Mouse (Mus musculus) layer of hippocampus, adult 9-10 months (tissue): ENCODE data around the gene Brwd1.
A peak's percentile ranks its signal among the peaks of the same experiment; 100 is the strongest.
"Not testable (repeated sequence)": the region's sequence is repeated elsewhere in the genome, so short reads cannot be mapped to it uniquely, and the experiment has no call there.

Source experiments
- DNase-seq: peaks from one replicate; pipeline ENCODE4 v3.0.0; 2022; ENCODE audit warnings: low spot score

Brwd1 gene

DNA sequence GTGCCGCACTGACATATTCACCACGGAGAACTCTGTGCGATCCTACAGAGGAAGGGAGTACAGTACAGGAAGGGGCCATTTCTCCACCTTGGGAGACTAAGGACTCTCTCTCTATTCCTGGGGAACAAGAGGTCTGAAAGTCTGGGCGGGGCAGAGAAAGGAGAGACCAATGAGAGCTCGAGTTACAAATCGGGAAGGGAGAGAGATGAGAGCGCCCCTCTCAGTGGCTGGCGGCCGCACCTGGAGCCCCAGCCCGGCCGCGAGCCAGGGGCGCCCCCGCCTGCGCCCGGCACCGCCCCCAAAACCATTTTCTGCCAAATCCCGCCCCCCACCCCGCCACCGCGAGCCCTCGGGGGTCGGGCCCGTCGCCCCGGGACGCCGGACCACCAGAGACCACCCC is 995 bp downstream of the Brwd1 start:
- DNase-seq = peak; percentile 88

DNA sequence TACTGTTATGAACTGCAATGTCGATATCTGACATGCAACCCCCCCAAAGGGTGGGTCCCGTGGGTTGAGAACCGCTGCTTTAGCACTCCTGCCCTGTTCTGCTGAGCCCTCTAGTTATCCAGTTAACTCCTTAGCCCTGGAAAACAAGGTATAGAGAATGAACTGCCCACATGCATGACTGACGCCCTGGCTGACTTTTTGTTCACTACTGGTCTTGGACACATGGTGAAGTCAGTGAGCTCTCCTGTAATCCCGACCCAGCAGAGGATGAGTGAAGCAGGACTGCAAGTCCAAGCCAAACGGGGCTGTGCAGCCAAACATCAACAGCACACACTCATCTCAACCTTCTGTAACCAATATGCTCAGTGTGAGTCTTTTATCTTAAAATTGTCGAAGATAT is 1.8 kb downstream of the Brwd1 start:
- no peak for DNase-seq

DNA sequence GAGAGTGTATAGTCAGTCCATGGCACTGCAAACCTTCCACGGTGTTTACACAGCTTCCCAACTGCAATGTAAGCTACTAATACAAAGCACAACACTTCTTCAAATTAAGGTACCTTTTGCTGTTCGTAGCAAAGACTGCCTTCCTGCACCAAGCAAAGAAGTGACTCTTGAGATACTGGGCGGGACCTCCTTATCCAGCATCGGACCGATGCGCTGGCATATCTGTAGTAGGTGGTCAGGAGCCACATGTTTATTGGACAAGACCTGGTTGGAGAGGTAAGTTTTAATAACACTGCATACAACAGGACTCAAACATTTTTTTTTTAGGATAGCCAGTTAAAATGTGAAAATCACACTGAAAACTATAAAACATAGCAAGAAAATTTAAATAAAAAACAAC is 14.0 kb downstream of the Brwd1 start:
- DNase-seq = no peak

DNA sequence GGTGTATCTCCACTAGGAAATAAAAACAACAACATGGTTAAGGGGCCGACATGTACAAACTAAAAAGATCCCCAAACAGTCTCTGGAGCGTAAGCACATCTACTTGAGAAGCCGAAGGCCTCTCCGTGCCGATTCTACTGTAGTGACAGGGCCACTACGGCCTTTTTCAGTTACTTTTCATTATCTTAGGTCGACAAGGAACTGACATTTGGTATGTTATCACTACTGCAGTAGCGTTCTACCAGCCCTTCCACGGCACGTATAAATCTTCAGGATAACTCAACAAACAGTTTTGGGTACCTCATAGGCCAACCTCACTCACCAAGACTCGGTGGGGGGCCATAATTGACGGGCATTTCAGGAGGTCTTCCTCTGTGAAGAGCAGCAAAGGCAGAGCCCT is 16.2 kb downstream of the Brwd1 start:
- no peak for DNase-seq

DNA sequence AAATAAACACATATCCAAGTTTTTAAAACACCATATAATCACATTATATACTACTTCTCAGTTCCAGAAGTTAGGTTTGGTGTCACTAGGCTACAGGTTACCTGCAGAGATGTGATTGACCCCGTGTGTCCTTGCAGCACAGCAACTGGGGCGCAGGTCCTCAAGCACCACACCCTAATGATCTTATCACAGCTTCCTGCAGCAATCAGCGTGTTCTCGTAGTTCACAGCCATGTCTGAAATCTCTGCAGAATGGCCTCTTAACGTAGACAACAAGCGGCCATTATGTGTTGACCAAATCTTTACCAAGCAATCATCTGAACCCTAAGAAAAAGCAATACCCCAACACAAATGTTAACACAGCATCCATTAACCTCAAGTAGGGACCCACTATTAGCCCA is 17.7 kb downstream of the Brwd1 start:
- no peak for DNase-seq

DNA sequence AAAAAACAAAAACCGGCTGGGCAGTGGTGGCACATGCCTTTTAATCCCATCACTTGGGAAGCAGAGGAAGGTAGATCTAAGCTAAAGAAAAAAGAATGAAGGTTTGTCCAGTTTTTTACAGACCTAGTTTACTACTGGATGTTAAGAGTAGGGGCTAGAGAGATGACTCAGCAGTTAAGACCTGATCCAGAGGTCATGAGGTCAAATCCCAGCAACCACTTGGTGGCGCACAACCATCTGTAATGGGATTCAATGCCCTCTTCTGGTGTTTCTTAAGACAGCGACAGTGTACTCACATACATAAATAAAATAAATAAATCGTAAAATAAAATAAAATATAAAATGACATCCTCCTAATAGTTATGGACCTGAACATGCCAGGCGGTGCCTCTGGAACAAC is 38.2 kb downstream of the Brwd1 start:
- no peak for DNase-seq

DNA sequence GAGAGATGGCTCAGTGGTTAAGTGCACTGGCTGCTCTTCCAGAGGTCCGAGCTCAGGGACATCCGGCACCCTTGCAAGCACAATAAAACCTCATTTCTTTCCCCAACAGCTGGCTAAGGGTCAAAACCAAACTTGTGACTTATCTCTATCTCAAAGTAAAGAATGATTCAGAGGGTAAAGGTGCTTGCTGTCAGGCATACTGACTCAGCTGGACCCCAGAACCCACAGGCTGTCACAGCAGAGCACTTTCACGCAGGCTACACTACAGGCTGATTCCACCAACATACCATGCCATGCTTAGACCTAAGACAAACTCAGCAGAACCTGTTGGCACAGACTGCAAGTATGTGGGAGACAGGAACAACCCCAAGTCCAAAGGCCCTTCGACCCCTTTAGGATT is 41.6 kb downstream of the Brwd1 start:
- no peak for DNase-seq

DNA sequence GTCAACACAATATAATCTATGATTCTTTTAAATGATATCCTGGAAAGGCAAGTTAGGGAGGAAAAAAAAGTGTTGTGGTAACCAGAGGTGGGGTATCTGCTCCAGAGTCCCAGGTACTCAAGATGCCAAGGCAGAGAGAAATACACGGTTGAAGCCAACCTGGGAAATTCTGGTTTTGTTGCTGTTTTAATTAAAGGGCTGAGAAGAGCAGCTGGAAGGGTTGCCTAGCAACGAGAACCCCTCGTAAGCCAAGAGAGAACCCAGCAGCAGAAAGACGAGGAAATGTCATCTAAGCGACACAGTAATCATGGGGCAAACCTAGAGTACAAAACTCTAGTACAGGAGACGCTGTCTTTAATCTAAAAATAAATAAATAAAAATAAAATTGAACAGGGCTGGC is 42.8 kb downstream of the Brwd1 start:
- DNase-seq = no peak

DNA sequence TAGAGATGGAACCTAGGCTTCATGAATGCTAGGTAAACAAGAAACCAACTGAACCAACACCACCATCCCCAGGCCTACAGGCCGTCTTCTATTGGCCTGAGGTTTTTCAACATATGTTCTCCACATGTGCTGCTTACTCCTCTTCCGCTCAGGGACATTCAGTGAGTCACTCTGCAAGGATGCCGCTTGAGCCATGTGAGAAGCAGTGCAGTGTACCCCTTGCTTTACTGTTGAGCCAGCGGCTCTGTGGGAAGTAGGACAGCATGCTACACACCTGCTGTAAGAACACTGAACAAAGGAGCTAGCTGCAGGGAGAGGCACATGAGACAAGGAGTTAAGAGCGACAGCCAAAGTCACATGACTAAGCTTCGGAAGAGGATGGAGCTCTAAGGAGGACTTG is 47.9 kb downstream of the Brwd1 start:
- no peak for DNase-seq

DNA sequence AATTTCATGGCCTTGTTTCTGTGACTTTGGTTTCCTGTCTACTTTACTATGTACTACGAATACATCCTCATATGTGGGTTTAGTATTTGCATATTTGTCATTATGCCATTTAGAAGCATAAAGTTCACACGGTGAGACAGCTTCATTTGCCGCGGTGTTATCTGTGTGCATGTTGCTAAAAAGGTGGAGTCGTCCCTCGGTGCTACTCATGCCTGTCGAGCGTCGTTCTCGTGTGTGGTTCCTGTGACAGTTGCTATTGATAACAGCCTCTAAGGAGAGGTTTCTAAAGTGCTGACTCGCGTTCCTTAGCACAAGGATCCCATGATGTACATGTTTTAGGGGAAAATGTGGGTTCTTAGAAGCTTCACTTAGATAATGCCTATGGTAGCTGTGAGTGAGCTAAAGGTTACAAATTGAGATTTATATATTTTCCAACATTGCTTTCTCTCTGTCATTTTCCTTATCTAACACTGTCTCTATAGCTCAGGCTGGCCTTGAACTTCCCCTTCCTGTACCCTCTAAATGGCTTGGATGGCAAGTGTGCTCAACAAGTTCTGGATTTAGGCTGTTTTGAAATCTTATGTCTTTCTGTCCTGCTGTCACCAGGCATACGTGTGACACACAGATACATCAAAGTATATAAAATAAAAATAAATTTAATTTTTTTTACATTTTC is 49.8 kb downstream of the Brwd1 start:
- no peak for DNase-seq

DNA sequence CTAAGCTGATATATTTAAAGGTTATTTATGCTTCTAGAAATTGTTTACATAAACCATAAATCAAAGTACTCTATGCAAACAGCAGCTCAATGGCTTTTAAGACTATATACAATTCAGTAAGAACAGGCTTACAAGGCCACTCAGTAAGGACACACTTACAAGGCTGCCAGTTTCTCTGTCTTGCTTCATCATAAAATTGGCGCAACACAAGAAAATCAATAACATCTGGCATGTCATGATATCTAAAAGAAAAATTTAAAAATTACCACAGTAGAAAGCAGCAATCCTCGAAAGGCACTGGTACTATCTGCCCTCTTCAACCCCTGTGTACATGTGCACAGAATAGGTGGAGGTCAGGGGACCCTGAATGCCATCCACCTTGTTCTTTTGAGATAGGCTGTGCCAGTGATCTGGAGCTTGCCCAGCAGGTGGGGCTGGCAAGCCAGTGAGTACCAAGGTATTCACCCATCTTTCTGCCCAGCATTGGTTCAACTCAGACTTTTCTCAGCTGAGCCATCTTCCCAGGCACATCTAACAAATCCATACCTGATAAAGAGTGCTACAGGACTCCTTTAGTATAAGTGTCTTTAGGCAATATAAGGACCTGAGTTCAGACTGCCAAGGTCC is 51.7 kb downstream of the Brwd1 start:
- DNase-seq = no peak

DNA sequence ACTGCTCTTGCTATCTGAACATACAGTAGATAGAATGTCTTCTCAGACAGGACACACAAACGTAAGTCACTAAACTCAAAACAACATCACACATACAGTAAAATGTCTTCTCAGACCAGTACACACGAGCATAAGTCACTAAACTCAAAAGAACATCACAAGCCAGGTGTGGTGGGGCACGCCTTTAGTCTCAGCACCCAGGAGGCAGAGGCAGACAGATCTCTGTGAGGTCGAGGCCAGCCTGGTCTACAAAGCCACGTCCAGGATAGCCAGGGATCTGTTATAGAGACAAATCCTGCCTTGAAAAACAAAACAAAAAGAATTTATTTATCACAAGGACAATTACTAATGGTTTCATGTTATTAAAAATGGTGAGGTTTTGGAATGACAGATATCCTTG is 56.1 kb downstream of the Brwd1 start:
- DNase-seq = no peak

DNA sequence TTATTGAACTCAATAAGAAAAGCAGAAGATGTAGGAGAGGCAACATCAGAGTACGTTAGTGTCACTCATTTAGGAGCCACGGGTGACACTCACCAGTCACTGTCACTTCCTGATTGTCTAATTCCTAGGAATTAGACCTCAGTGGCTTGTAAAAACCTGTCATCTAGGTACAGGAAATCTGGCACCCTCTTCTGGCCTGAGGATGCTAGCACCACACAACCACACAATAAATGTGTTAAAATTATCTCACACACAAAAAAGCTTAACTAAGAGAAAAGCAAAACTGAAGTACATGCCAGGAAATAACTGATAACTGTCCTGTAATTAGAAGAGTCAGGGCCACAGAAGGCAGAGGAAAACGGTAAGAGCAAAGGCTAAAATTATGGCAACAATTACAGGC is 57.1 kb downstream of the Brwd1 start:
- DNase-seq = no peak

DNA sequence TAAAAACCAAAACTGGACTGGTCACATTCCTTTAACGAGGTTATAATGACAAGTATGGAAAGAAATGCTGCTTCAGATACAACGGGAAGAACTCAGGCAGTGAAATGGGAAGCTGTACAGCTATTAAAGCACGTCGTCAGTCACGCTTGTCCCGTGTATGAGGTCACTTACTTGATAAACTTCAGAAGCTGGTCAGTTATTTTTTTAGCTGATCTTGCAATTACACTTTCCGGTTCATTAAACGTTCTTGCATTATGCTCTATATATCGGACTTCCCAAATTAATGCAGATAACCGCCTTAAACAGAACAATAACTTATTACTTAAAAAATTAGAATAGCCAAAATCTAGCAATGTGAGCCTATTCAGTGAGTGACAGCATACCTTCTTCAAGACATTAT is 61.3 kb downstream of the Brwd1 start:
- DNase-seq = no peak

DNA sequence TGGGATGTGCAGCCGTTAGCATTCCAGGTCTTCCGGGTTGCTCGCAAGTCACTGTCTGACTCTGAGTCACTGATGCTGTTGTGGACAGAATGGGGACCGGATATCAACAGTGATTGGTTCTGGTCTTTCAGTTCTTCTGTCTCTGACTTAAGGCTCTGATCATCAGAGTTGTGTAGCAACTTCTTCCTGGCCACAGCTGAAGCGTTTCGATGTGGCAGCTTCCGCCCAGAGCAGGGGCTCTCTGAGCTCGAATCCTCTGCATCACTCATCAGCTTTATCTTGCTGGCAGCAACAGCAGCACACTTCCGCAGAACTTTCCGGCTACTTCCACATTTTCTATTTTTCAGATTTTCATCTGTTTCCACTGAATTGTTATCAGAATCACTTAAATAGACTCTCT is 73.2 kb downstream of the Brwd1 start:
- not testable (repeated sequence) for DNase-seq

DNA sequence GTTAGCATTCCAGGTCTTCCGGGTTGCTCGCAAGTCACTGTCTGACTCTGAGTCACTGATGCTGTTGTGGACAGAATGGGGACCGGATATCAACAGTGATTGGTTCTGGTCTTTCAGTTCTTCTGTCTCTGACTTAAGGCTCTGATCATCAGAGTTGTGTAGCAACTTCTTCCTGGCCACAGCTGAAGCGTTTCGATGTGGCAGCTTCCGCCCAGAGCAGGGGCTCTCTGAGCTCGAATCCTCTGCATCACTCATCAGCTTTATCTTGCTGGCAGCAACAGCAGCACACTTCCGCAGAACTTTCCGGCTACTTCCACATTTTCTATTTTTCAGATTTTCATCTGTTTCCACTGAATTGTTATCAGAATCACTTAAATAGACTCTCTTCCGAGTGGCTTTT is 78.0 kb downstream of the Brwd1 start:
- not testable (repeated sequence) for DNase-seq

DNA sequence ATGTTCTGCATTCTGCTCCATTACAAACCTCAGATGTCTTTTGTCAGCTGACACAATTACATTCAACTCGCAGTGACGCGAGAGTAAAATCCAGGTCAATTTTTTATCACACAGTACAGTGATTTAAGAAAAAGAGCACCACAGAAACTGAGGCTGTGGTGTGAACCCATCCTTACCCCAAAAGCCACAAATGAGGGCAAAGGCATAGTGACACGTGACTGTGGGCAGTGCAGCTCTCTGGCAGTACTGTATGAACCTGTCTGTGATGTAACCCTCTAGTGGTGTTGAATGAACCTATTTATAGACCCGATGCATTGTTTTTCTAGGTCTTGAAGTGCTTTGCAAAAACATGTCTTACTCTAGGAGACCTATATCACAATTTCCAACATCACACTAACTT is 83.0 kb downstream of the Brwd1 start:
- DNase-seq = no peak

DNA sequence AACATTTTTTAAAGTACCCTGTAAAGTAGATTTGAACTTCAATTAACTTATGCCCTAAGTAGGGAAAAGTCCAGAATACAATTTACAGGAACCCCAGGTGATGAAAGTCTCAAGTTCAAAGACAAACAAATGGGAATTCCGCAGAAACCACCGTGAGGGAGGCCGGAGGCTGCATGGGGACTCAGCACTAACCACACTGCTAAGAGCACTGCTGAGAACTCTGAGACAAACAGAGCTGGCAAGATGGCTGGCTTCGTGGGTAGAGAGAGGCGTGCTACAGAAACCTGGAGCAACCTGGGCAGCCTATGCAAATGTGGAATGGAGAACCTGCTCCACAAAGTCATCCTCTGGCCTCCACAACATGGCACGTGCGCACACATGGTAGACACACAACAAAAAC is 86.2 kb downstream of the Brwd1 start:
- DNase-seq = no peak

DNA sequence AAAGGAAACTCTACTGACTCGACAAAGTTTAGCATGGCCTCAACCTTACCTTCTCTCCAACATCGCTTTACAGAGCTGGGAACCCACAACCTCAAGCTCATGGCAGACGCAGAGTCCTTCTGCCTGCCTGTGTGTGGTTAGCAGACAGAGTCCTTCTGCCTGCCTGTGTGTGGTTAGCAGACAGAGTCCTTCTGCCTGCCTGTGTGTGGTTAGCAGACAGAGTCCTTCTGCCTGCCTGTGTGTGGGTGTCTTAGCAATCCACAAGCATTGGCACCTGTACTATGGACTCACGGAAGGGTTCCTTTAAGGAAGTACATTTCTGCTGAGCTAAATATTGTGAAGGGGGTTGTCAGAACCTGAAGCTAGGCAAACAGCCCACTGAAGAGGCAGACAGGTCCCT is 87.8 kb downstream of the Brwd1 start:
- not testable (repeated sequence) for DNase-seq

DNA sequence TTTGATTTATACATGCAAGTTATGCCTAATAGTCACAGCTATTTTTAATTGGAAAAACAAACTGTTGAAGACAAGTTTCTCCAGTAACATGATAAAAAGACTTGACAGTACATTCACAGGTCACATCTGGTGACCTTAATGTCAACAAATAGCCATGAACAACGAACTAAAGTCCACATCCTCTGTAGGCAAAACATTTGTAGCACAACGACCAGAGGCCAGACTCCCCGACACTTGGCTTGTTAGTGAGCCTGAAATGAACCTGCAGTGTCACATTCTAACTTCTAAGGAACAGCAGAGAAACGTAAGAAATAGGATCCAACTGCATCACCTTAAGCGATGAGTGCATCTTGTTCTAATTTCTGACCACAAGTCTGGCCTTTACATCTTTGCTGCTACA is 89.7 kb downstream of the Brwd1 start:
- no peak for DNase-seq

DNA sequence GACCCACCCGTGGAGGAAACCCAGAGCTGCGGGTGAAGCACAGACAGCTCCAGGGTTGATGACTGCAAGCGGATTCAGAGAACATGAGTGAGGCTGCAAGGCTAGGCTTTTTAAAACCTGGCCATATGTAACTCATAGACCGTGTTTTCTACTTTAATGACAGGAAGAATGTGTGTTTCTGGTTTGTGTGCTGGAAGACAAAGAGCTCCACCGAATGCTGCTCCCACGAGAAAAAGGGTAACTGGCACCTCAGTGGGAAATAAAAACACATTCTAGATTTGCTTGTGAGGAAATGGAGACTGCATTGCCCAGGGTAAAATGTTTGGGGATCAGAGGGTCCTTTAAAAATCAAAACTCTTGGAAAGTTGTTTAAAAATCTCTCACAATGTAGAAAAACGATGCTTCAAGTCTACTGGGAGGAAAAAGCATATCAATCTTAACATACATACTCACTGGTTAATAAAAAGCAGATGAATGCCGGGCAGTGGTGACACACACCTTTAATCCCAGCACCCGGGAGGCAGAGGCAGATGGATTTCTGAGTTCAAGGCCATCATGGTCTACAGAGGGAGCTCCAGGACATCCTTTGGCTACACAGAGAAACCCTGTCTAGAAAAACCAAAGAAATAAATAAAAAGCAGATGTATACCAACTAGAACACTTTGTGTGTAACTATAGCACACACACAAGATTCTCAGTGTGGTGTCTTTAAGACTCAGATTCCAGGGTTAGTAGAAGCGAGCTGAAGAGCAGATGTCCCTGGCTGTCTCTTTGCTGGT is 91.0 kb downstream of the Brwd1 start:
- DNase-seq = no peak

DNA sequence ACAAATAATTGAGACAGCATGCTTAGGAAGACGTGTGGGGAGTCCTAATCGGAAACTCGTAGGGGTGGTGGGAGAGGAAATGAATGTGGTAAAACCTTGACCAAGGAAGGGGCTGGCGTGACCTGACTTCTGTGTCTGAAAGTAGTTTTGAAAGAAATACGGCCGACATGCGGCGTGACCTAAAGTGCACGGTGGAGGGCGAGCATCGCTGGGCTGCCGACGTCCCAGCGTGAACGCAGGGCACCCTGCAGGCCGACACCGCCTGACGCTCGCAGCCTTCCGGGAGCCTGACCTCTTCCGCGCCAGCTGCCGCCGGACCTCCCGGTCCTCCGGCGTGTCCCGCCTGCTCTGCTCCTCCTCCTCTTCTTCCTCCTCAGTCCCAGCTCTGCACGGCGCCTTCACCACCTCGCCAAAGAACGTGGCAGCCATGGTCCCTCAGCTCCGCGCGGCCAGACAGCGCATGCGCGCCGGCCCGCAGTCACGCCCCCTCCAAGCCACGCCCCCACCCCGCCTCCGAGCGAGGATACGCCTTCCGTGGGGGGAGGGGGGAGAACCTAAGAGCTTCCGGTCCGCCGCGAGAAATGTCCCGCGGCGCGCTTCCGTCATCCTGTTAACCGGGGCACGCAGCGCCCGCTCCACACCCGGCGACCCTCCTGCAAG is 91.7 kb downstream of the Brwd1 start, which contains the start of gene Psmg1:
Gene Psmg1 (minus strand): TSS at position 499 of the 660 bp plus-strand sequence.
- DNase-seq = peak; percentile 94

DNA sequence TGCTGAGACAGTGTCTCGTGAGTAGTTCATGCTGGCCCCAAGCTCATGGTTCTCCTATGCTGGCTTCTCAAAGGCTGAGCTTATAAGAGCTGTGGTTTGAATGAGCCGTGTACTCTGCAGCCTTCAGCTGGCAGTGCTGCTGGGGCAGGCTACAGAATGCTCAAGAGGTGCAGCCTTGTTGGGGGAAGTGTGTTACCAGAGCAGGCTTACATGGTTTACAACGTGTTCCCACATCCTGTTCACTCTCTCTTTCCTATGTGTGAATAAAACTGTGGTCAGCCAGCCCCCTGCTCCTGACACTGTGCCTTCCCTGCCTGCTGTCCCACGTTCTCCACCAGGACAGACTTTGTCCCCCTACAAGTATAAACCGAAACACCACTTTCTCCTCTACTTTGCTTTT is 97.4 kb downstream of the Brwd1 start:
- no peak for DNase-seq
